Mouse (Mus musculus) spleen, adult 10 weeks (tissue): ENCODE data around the gene Prkd3. TPM values are rescaled to one million over a fixed set of nuclear protein-coding genes. Genes with fewer than 3 reads are reported as not detected.

ENCODE experiments used
- polyA plus RNA-seq: library from polyadenylated mRNA; stranded (reverse); fragments of 350-450 nt; fragmentation: Illumina TruSeq; extraction: RNeasy Lipid Tissue Mini Kit (QIAGEN cat#74804); gene quantifications from one replicate; pipeline ENCODE4 v1.2.3, GENCODE M21; 2015; ENCODE audit warnings: low replicate concordance; ENCODE audit not compliant: insufficient read depth

Gene Prkd3
- 47.0 TPM for polyA plus RNA-seq

GRCm38 (mm10) chr17:79020208-79020983, at the start of gene Prkd3:
Prkd3 (minus strand) TSS chr17:79020816.

GRCm38 (mm10) chr17:79051606-79052005, 31.0 kb upstream of the Prkd3 start, which contains the start of gene Qpct:
Qpct (plus strand) TSS chr17:79051906.

GRCm38 (mm10) chr17:78936466-78937228, 84.0 kb downstream of the Prkd3 start, which contains the start of the genes Cebpz and Ndufaf7:
Cebpz (minus strand) TSS chr17:78937066.
Ndufaf7 (plus strand) TSS chr17:78937136.

GRCm38 (mm10) chr17:78916369-78916813, 104.2 kb downstream of the Prkd3 start, which contains the start of gene Cebpzos:
Cebpzos (plus strand) TSS chr17:78916500.

GRCm38 (mm10) chr17:78906892-78907291, 113.7 kb downstream of the Prkd3 start, which contains the start of gene Sult6b1:
Sult6b1 (minus strand) TSS chr17:78906992.

Other genes starting within 250 kb of the Prkd3 start
- gene Heatr5b, start 185.5 kb downstream of the Prkd3 start, polyA plus RNA-seq: 24.0 TPM
- gene Gpatch11, start 185.2 kb downstream of the Prkd3 start, polyA plus RNA-seq: 63.4 TPM
- 42.1 TPM for gene Eif2ak2, start 138.2 kb downstream of the Prkd3 start, polyA plus RNA-seq
- not detected for gene Sult6b1, start 113.8 kb downstream of the Prkd3 start, polyA plus RNA-seq
- 36.9 TPM for gene Cebpzos, start 104.3 kb downstream of the Prkd3 start, polyA plus RNA-seq
- 77.3 TPM for gene Cebpz, start 83.8 kb downstream of the Prkd3 start, polyA plus RNA-seq
- gene Ndufaf7, start 83.7 kb downstream of the Prkd3 start, polyA plus RNA-seq: 40.1 TPM
- gene Qpct, start 31.1 kb upstream of the Prkd3 start, polyA plus RNA-seq: 3.3 TPM